Mouse (Mus musculus) megakaryocyte, embryonic 14.5 days (primary cell): ENCODE measurements around the gene Angptl2. TPM values are rescaled to one million over a fixed set of nuclear protein-coding genes. Genes with fewer than 3 reads are reported as not detected.

Experiments used
- H3K27me3 ChIP-seq: replicated peaks from 2 replicates; pipeline ENCODE3; 2012; ENCODE audit warnings: inconsistent platforms
- H3K36me3 ChIP-seq: replicated peaks from 2 replicates; pipeline ENCODE3; 2012; ENCODE audit warnings: low read length, inconsistent platforms, mixed read lengths
- H3K4me1 ChIP-seq: 2 replicates; pipeline ENCODE4 v1.6.1; 2012; ENCODE audit warnings: inconsistent platforms
- H3K4me3 ChIP-seq: replicated peaks from 2 replicates; pipeline ENCODE3; 2012; ENCODE audit warnings: moderate library complexity, mild to moderate bottlenecking, inconsistent platforms
- H3K9me3 ChIP-seq: 2 replicates; pipeline ENCODE4 v1.6.1; 2012; ENCODE audit warnings: inconsistent platforms
- FLI1 ChIP-seq: IDR thresholded peaks from 2 replicates; pipeline ENCODE4 v1.6.1; 2012; ENCODE audit warnings: low read length, inconsistent platforms, mixed read lengths
- GATA1 ChIP-seq: IDR thresholded peaks from 3 replicates; pipeline ENCODE4 v1.6.1; 2012; ENCODE audit warnings: mixed read lengths, low read length, inconsistent platforms, borderline replicate concordance
- polyA plus RNA-seq: library from polyadenylated mRNA; stranded (reverse); fragments of >175 nt; gene quantifications from 2 replicates; pipeline ENCODE4 v1.2.3, GENCODE M21; 2012; ENCODE audit warnings: low replicate concordance; ENCODE audit not compliant: insufficient read depth

Gene Angptl2
- polyA plus RNA-seq, 1 experiment, result 0.28 TPM

- TF ChIP-seq FLI1, result no peak
- no peak for TF ChIP-seq GATA1
These were observed 37.5 kb upstream of the Angptl2 start for GRCm38 (mm10) chr2:33178243-33178932.

GRCm38 (mm10) chr2:33179171-33179929, 36.5 kb upstream of the Angptl2 start:
- peaks cover 35% of the 10 kb centered on the region for H3K4me1 ChIP-seq
- H3K9me3 ChIP-seq, result no peaks in the 10 kb centered on the region
- no peaks in the 10 kb centered on the region for H3K36me3 ChIP-seq
- TF ChIP-seq FLI1 (no peak), GATA1 (no peak)
- H3K27me3 ChIP-seq, result peaks cover 56% of the 10 kb centered on the region
- no peak overlapping the region for H3K4me3 ChIP-seq

More at GRCm38 (mm10) chr2:33178243-33178932, 37.5 kb upstream of the Angptl2 start:
- Histone ChIP-seq H3K27me3 (peaks cover 58% of the 10 kb centered on the region), H3K4me1 (peaks cover 36% of the 10 kb centered on the region), H3K9me3 (no peaks in the 10 kb centered on the region), H3K4me3 (no peak overlapping the region), H3K36me3 (no peaks in the 10 kb centered on the region)

GRCm38 (mm10) chr2:33179930-33180630, 35.8 kb upstream of the Angptl2 start:
- H3K27me3 ChIP-seq, result peaks cover 58% of the 10 kb centered on the region
- H3K36me3 ChIP-seq, result no peaks in the 10 kb centered on the region
- H3K9me3 ChIP-seq, result no peaks in the 10 kb centered on the region
- H3K4me1 ChIP-seq, result peaks cover 35% of the 10 kb centered on the region
- H3K4me3 ChIP-seq, result no peak overlapping the region
- no peak for TF ChIP-seq GATA1

GRCm38 (mm10) chr2:33183321-33183720, 32.5 kb upstream of the Angptl2 start:
- H3K4me3 ChIP-seq, result no peak overlapping the region
- H3K36me3 ChIP-seq, result no peaks in the 10 kb centered on the region
- H3K27me3 ChIP-seq, result peaks cover 41% of the 10 kb centered on the region
- no peaks in the 10 kb centered on the region for H3K9me3 ChIP-seq
- peaks cover 46% of the 10 kb centered on the region for H3K4me1 ChIP-seq
- TF ChIP-seq GATA1, result no peak
- no peak for TF ChIP-seq FLI1

- H3K36me3 ChIP-seq, result no peaks in the 10 kb centered on the region
- TF ChIP-seq FLI1, result no peak
- no peaks in the 10 kb centered on the region for H3K9me3 ChIP-seq
- peaks cover 40% of the 10 kb centered on the region for H3K27me3 ChIP-seq
- no peak overlapping the region for H3K4me3 ChIP-seq
- peaks cover 54% of the 10 kb centered on the region for H3K4me1 ChIP-seq
These were observed 31.2 kb upstream of the Angptl2 start for GRCm38 (mm10) chr2:33184641-33185040.

- H3K36me3 ChIP-seq, result no peaks in the 10 kb centered on the region
- H3K27me3 ChIP-seq, result peaks cover 38% of the 10 kb centered on the region
- TF ChIP-seq GATA1 (no peak), FLI1 (no peak)
- H3K4me3 ChIP-seq, result no peak overlapping the region
- H3K4me1 ChIP-seq, result peaks cover 60% of the 10 kb centered on the region
- no peaks in the 10 kb centered on the region for H3K9me3 ChIP-seq
These were observed 30.6 kb upstream of the Angptl2 start for GRCm38 (mm10) chr2:33185258-33185657.

GRCm38 (mm10) chr2:33186505-33186904, 29.4 kb upstream of the Angptl2 start:
- Histone ChIP-seq H3K27me3 (peaks cover 41% of the 10 kb centered on the region), H3K4me3 (no peak overlapping the region), H3K36me3 (no peaks in the 10 kb centered on the region), H3K9me3 (no peaks in the 10 kb centered on the region), H3K4me1 (peaks cover 60% of the 10 kb centered on the region)
- TF ChIP-seq GATA1 (no peak), FLI1 (no peak)

- Histone ChIP-seq H3K36me3 (no peaks in the 10 kb centered on the region), H3K9me3 (no peaks in the 10 kb centered on the region), H3K27me3 (peaks cover 38% of the 10 kb centered on the region), H3K4me3 (no peak overlapping the region), H3K4me1 (peaks cover 56% of the 10 kb centered on the region)
- no peak for TF ChIP-seq GATA1
- no peak for TF ChIP-seq FLI1
These were observed 28.0 kb upstream of the Angptl2 start for GRCm38 (mm10) chr2:33187874-33188273.

GRCm38 (mm10) chr2:33188925-33189670, 26.8 kb upstream of the Angptl2 start:
- peaks cover 50% of the 10 kb centered on the region for H3K4me1 ChIP-seq
- H3K27me3 ChIP-seq, result peaks cover 33% of the 10 kb centered on the region
- H3K9me3 ChIP-seq, result no peaks in the 10 kb centered on the region
- no peak for TF ChIP-seq GATA1
- no peaks in the 10 kb centered on the region for H3K36me3 ChIP-seq
- no peak overlapping the region for H3K4me3 ChIP-seq

- no peaks in the 10 kb centered on the region for H3K36me3 ChIP-seq
- TF ChIP-seq FLI1, result no peak
- TF ChIP-seq GATA1, result no peak
- no peaks in the 10 kb centered on the region for H3K9me3 ChIP-seq
- H3K4me3 ChIP-seq, result no peak overlapping the region
- H3K4me1 ChIP-seq, result peaks cover 50% of the 10 kb centered on the region
- H3K27me3 ChIP-seq, result peaks cover 35% of the 10 kb centered on the region
These were observed 25.9 kb upstream of the Angptl2 start for GRCm38 (mm10) chr2:33189976-33190375.
